Mouse (Mus musculus) erythroblast, embryonic 14.5 days (primary cell): Measurements from ENCODE around the gene Dennd4c.

Source experiments
- GATA1 ChIP-seq: IDR thresholded peaks from 2 replicates; pipeline ENCODE4 v1.6.1; 2012; ENCODE audit warnings: low read length, inconsistent platforms, mixed read lengths
- TAL1 ChIP-seq: IDR thresholded peaks from 3 replicates; pipeline ENCODE4 v1.6.1; 2012; ENCODE audit warnings: low read length, inconsistent platforms, mixed read lengths

DNA sequence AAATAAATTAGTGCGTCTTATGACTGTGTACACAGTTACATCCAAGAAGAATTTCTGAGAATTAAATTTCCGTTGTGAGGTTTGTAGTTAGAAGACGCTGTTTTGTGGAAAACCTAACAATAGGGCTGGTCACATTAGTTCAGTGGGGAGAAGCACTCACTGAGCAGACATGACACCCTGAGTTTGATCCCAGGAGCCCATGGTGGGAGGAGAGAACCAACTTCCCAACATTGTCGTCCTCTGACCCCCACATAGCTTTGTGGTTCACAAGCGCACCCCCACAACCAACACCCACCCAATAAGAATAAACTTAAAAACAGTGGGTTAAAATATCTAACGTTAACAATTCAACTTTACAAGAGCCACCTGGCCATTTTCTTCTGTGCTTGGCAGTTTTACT lies 18.5 kb upstream of the Dennd4c start:
- no peak for TF ChIP-seq GATA1
- TF ChIP-seq TAL1: no peak
